Mouse (Mus musculus): ENCODE measurements around the gene Gm28051. TPM values are rescaled to one million over a fixed set of nuclear protein-coding genes. Genes with fewer than 3 reads are reported as not detected.

Gm28051 gene
- polyA plus RNA-seq, 1 experiment from 2014 or later = not detected

DNA sequence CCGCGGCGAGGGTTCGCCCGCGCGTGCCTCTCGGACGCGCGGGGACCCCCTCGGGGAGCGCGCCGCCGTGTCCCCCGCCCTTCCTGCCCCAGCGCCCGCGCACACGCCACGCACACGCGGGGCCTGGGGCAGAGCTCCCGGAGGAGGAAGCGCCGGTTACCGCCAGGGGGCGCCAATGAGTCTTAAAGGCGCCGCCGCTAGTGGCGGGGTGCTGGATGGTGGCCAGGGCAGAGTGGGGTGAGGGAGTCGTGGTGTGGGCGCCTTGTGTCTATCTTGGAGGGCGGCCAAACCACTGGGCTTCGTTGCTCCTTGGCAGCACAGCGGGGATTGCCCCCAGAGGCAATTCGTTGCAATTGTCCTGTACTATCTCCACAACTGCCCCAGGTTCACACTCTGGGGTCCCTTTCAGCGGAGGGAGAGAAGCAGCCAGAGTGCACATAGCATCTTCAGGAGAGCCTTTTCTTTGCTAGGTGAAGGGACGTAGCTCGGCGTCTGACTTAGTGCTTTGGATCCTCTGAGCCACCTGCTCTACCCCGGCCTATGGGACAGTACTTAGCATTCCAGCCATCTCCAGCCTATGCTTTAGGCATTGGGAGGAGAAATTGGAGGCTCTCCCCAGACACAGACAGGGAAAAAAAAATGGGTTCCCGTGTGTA is 52.2 kb downstream of the Gm28051 start:
- ATAC-seq (ENCODE audit: insufficient number of reproducible peaks, low FRiP score) = peak; percentile 83
- Histone ChIP-seq H3K4me3 (peak overlapping the region; percentile 77), H3K27me3 (replicated peaks) (0 out of 2 replicates have a peak, but pooled peaks cover 3% of the 10 kb centered on the region), H3K9me3 (replicated peaks) (no peaks in the 10 kb centered on the region), H3K4me1 (replicated peaks) (peaks cover 40% of the 10 kb centered on the region), H3K9ac (peak overlapping the region; percentile 85), H3K4me2 (peak overlapping the region; percentile 98), H3K27ac (ENCODE audit: poor library complexity, severe bottlenecking) (peak overlapping the region; percentile 55), H3K36me3 (no peaks in the 10 kb centered on the region)
- 3% methylated on average over 44 of the region's 45 CpGs for WGBS

DNA sequence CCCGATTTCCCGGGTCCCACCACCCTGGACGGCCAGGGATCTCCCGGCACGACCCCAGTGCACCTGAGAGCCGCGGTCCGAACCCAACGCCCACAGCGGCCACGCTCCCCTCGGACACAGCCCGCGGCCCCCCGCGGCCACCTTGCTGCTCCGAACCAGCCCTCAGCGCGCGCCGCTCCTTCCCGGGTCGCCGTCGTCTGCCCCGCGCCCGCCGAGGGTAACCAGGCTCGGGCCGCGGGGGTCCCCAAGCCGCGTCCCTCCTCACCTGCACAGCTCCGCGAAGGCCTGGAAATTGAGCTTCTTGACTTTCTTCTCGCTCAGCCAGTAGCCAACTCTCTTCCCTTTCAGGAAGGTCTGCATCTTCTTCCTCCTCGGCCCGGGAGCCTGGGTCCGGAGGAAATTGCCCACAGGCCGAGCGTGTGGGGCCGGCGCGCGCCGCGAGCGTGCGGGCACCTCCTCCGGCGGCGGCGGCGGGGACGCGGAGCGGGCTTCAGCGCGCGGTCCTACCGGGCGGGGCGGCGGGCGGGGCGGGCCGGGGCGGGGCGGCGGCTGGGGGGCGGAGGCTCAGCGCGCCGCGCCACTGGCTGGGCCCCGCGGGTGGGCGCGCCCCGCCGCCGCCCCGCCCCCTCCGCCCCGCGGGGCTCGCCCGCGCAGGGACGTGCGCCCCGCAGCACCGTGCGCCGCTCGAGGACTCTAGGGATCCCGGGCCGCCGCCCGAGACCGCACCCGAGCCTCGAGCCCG is 52.9 kb downstream of the Gm28051 start, which contains the start of gene Itpk1:
Gene Itpk1 (minus strand): TSS at position 474 of the 742 bp plus-strand sequence.
- H3K9ac ChIP-seq = peak within 1 kb of the TSS; percentile 85
- WGBS = under 1% methylated on average over 79 of the region's 105 CpGs
- peak within 1 kb of the TSS; percentile 98 for H3K4me2 ChIP-seq
- no peaks in the 10 kb centered on the region for H3K36me3 ChIP-seq
- peaks cover 40% of the 10 kb centered on the region for H3K4me1 ChIP-seq (replicated peaks)
- 0 out of 2 replicates have a peak, but pooled peaks cover 3% of the 10 kb centered on the region for H3K27me3 ChIP-seq (replicated peaks)
- peak; percentile 93 for ATAC-seq (ENCODE audit: insufficient number of reproducible peaks, low FRiP score)
- peak within 1 kb of the TSS; percentile 77 for H3K4me3 ChIP-seq
- H3K9me3 ChIP-seq (replicated peaks) = no peaks in the 10 kb centered on the region
- H3K27ac ChIP-seq (ENCODE audit: poor library complexity, severe bottlenecking) = peak within 1 kb of the TSS; percentile 55

DNA sequence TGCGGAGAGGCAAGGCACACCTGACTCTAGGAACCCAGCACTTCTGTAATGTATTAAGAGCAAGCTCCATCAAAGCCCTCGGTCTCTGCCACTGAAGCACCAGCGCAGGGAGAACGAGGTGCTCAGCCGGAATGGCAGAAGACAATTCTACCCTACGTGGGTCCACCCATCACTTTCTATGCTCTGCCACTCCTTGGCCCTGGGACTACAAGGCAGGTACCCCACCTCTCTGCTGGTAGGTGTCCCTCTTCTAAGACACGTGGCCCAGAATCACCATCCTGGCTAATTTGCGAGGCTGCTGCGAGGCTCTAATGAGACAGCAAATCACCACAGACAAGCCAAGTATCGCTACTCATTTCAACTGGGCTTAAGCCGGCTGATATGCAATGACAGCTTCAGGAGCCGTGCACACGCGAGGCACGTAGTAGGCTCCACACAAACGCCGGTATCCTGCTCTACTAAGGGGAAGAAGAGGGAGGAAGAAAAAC is 53.6 kb downstream of the Gm28051 start:
- no peak overlapping the region for H3K27ac ChIP-seq (ENCODE audit: poor library complexity, severe bottlenecking)
- ATAC-seq (ENCODE audit: insufficient number of reproducible peaks, low FRiP score) = no peak
- WGBS = 12% methylated on average over 17 of the region's 17 CpGs
- 0 out of 2 replicates have a peak, but pooled peaks cover 3% of the 10 kb centered on the region for H3K27me3 ChIP-seq (replicated peaks)
- H3K4me2 ChIP-seq = peak overlapping the region; percentile 98
- peak overlapping the region; percentile 77 for H3K4me3 ChIP-seq
- no peaks in the 10 kb centered on the region for H3K36me3 ChIP-seq
- H3K9ac ChIP-seq = peak overlapping the region; percentile 80
- peaks cover 40% of the 10 kb centered on the region for H3K4me1 ChIP-seq (replicated peaks)
- no peaks in the 10 kb centered on the region for H3K9me3 ChIP-seq (replicated peaks)

DNA sequence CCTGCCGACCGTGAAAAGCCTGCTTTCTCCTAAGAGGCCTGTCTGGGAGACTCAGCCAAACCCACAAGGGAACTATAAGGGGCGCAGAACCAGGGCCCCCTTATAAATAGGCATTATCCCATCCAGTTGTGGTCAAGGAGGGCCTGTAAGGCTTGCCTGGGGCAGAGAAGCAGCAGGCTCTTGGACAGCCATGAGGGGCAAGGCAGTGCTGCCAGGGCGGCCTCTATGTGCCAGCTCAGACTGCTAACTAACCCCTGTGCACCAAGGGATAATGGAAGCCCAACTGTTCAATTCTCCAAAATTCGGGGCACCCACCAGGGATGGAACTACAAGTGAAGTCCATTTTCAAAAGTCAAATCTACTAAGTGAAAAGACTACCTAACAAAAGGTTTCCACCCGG is 54.1 kb downstream of the Gm28051 start:
- Histone ChIP-seq H3K4me2 (peak overlapping the region; percentile 98), H3K27ac (ENCODE audit: poor library complexity, severe bottlenecking) (no peak overlapping the region), H3K4me3 (peak overlapping the region; percentile 77), H3K9ac (peak overlapping the region; percentile 44; the same call in 1 of the 2 replicates), H3K9me3 (replicated peaks) (no peaks in the 10 kb centered on the region), H3K27me3 (replicated peaks) (0 out of 2 replicates have a peak, but pooled peaks cover 3% of the 10 kb centered on the region), H3K4me1 (replicated peaks) (peaks cover 40% of the 10 kb centered on the region), H3K36me3 (no peaks in the 10 kb centered on the region)
- no peak for ATAC-seq (ENCODE audit: insufficient number of reproducible peaks, low FRiP score)
- WGBS = 55% methylated on average over 6 of the region's 6 CpGs

DNA sequence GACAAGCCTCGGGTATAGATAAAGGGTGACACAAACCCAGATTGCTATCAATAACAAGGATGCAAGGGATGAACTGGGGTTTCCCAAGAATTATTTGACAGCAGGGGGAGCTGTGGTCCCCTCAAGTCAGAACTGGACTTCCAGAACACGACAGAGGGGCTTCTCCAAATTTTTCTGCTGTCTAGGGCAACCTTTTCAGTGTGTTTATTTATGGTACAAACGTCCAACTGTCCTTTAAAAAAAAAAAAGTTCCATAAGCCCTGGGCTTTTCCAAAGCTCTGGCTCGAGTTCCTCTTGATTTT is 54.5 kb downstream of the Gm28051 start:
- H3K9ac ChIP-seq = peak overlapping the region; percentile 52
- WGBS = 8% methylated on average over 4 of the region's 4 CpGs

DNA sequence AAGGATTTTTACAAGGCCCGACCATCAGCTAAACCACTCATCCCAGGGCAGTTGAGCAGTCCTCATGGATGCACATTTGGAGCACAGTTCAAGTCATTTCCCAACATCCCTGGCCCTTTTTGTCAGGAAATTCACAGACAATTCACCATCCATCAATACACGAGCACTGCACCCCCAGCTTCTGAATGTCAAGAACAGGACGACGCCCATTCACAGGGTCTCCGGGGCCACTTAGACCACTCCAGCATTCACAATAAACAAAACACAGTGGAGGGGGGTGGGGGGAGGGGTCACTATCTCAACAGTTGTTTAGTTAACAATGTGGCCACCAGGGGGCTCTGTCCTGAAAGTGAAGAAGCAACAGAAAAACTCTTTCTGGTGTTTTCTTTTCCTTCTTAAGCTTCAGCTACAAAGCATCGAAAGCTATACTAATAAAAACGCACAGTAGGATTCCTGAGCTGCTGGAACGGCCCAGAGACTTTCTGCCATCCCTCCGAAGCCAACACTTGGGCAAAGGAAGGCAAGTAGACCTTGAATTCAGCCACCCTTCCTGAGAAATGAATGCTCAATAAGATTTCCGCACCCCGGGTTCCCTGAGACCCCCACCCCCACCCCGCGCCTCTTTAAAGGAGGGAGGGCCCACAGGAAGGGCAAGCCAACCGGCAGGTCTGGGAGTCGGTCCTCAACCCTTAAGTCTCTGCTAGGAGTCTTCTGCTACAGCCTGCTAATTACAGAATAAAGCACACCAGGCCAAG is 55.0 kb downstream of the Gm28051 start:
- Histone ChIP-seq H3K36me3 (no peaks in the 10 kb centered on the region), H3K9me3 (replicated peaks) (no peaks in the 10 kb centered on the region), H3K4me1 (replicated peaks) (peaks cover 38% of the 10 kb centered on the region), H3K27me3 (replicated peaks) (0 out of 2 replicates have a peak, but pooled peaks cover 1% of the 10 kb centered on the region), H3K9ac (peak overlapping the region; percentile 52), H3K27ac (ENCODE audit: poor library complexity, severe bottlenecking) (no peak overlapping the region), H3K4me3 (peak overlapping the region; percentile 24), H3K4me2 (peak overlapping the region; percentile 63)
- no peak for ATAC-seq (ENCODE audit: insufficient number of reproducible peaks, low FRiP score)
- 6% methylated on average over 15 of the region's 15 CpGs for WGBS

More for the DNA sequence above, 54.5 kb downstream of the Gm28051 start:
- Histone ChIP-seq H3K4me2 (peak overlapping the region; percentile 98), H3K9me3 (replicated peaks) (no peaks in the 10 kb centered on the region), H3K27me3 (replicated peaks) (0 out of 2 replicates have a peak, but pooled peaks cover 3% of the 10 kb centered on the region), H3K4me1 (replicated peaks) (peaks cover 40% of the 10 kb centered on the region), H3K36me3 (no peaks in the 10 kb centered on the region), H3K27ac (ENCODE audit: poor library complexity, severe bottlenecking) (no peak overlapping the region), H3K4me3 (peak overlapping the region; percentile 77)
- ATAC-seq (ENCODE audit: insufficient number of reproducible peaks, low FRiP score) = no peak

DNA sequence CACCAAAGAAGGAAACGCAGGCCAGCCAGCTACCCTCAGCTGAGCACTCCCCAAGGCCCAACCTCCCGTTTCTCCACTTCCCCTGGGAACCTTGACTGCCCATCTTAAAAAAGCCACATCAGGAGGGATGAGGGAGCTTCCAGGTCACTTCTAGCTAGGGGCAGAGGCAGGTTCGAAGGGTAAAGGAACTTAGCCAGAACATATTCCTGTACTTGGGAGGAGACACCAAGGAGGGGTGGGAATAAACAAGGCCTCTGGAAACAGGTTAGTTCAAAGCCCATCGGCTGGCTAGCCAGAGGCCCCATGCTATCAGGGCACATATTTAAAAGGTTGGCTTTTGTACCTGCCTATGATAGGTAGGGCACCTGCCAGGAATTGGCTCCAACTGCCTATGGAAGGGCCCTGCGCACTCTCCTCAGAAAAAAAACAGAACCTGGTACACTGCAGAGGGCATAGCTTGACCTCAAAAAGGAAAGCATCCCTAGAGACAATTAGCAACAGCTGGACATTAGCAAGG is 55.8 kb downstream of the Gm28051 start:
- H3K36me3 ChIP-seq = no peaks in the 10 kb centered on the region
- no peak overlapping the region for H3K4me3 ChIP-seq
- no peak overlapping the region for H3K4me2 ChIP-seq
- 85% methylated on average over 5 of the region's 5 CpGs for WGBS
- peaks cover 37% of the 10 kb centered on the region for H3K4me1 ChIP-seq (replicated peaks)
- no peaks in the 10 kb centered on the region for H3K27me3 ChIP-seq (replicated peaks)
- H3K27ac ChIP-seq (ENCODE audit: poor library complexity, severe bottlenecking) = no peak overlapping the region
- H3K9me3 ChIP-seq (replicated peaks) = no peaks in the 10 kb centered on the region
- no peak overlapping the region for H3K9ac ChIP-seq
- ATAC-seq (ENCODE audit: insufficient number of reproducible peaks, low FRiP score) = no peak

DNA sequence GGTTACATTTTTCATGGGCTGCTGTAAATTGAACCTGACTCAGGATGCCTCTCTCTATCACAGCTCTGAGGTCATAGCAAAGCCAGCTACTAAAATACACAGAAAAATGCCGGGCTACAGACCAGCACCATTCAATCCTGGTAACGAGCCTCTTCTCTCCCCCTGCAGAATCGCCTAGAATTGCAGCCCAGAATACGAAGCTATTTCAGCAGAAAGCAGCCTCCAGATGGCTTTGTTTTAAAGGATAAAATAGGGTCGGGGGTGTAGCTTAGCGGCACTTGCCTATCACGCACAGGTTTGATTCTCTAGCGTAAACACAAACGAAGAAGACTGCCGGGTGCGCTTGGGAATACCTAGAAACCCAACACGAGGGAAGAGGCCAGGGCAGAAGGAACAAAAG is 57.1 kb downstream of the Gm28051 start:
- H3K36me3 ChIP-seq = no peaks in the 10 kb centered on the region
- H3K4me2 ChIP-seq = no peak overlapping the region
- WGBS = 75% methylated on average over 12 of the region's 12 CpGs
- no peak for ATAC-seq (ENCODE audit: insufficient number of reproducible peaks, low FRiP score)
- no peaks in the 10 kb centered on the region for H3K27me3 ChIP-seq (replicated peaks)
- H3K4me3 ChIP-seq = no peak overlapping the region
- no peaks in the 10 kb centered on the region for H3K9me3 ChIP-seq (replicated peaks)
- H3K9ac ChIP-seq = no peak overlapping the region
- no peak overlapping the region for H3K27ac ChIP-seq (ENCODE audit: poor library complexity, severe bottlenecking)
- peaks cover 40% of the 10 kb centered on the region for H3K4me1 ChIP-seq (replicated peaks)

DNA sequence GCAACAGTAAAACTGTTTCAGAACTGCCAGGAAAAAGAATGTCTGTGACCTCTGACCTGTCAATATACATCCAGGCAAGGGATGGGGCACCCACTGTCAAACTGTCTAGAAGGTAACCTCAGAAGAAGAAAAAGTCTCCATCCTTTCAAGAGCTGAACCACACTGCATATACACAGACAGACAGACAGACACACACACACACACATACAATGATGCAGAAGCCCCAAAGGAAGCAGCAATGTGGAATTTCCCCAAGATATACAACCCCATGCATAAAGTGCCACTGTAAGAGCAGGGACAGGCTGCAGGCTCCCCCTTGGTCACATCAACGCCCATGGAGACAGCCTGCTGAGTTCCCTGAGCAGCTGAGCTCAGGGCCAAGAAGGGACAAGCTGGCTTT is 58.4 kb downstream of the Gm28051 start:
- no peak overlapping the region for H3K4me2 ChIP-seq
- H3K4me1 ChIP-seq (replicated peaks) = peaks cover 36% of the 10 kb centered on the region
- H3K27ac ChIP-seq (ENCODE audit: poor library complexity, severe bottlenecking) = no peak overlapping the region
- no peaks in the 10 kb centered on the region for H3K9me3 ChIP-seq (replicated peaks)
- no peak for ATAC-seq (ENCODE audit: insufficient number of reproducible peaks, low FRiP score)
- no peaks in the 10 kb centered on the region for H3K27me3 ChIP-seq (replicated peaks)
- WGBS = 46% methylated on average over 1 of the region's 1 CpGs
- no peaks in the 10 kb centered on the region for H3K36me3 ChIP-seq
- no peak overlapping the region for H3K9ac ChIP-seq
- no peak overlapping the region for H3K4me3 ChIP-seq

DNA sequence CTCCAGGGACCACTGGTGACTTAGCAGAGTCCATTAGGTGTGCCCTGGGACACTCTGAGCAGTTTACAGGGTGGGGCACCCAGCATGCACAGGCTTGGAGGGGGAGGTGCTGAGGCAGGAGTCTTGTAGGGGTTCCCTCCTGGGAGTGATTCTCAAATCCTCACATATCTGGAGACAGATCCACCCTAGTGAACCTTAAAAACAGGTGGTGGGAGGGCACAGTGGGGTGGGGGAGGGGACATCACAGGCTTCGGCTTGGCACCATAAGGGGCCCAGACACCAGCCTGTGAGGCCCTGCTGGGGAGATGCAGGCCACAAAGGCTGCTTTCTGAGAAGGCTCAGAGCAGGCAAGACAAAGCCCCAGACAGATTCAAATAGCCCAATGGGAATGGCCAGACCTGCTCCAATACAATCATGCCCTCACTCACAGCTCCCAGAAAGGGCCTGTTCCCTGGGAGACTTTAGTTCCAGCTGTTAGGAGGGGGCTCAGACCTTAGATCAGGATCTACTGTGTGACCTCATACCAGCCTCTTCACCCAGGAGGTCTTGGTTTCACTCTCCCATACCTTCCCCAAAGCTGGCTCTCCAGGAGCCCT is 59.4 kb downstream of the Gm28051 start:
- no peak overlapping the region for H3K4me3 ChIP-seq
- H3K36me3 ChIP-seq = no peaks in the 10 kb centered on the region
- WGBS = 43% methylated on average over 1 of the region's 1 CpGs
- no peaks in the 10 kb centered on the region for H3K27me3 ChIP-seq (replicated peaks)
- no peak overlapping the region for H3K27ac ChIP-seq (ENCODE audit: poor library complexity, severe bottlenecking)
- peaks cover 26% of the 10 kb centered on the region for H3K4me1 ChIP-seq (replicated peaks)
- H3K4me2 ChIP-seq = no peak overlapping the region
- ATAC-seq (ENCODE audit: insufficient number of reproducible peaks, low FRiP score) = no peak
- H3K9me3 ChIP-seq (replicated peaks) = no peaks in the 10 kb centered on the region
- no peak overlapping the region for H3K9ac ChIP-seq

Measured in heart, embryonic 12.5 days (tissue).